Mouse (Mus musculus): ENCODE measurements around the gene Cmtm6. TPM values are rescaled to one million over a fixed set of nuclear protein-coding genes. Genes with fewer than 3 reads are reported as not detected.

Cmtm6 gene
- polyA plus RNA-seq, 1 experiment from 2014 or later: 87.8 TPM

GRCm38 (mm10) chr9:114785432-114786125 lies 54.7 kb downstream of the Cmtm6 start:
- H3K27me3 ChIP-seq (replicated peaks; ENCODE audit: control insufficient read depth, insufficient read depth, low read length): no peaks in the 10 kb centered on the region
- H3K4me3 ChIP-seq (ENCODE audit: low read depth, low read length): no peak overlapping the region
- no peak for TF ChIP-seq CTCF (IDR thresholded peaks at IDR 0.05; ENCODE audit: low read depth)
- WGBS: 24% methylated on average over 16 of the region's 16 CpGs
- H3K4me1 ChIP-seq (replicated peaks; ENCODE audit: control insufficient read depth, insufficient read depth, low read length): no peaks in the 10 kb centered on the region
- no peaks in the 10 kb centered on the region; the same call in 1 of the 2 replicates for H3K36me3 ChIP-seq (ENCODE audit: control insufficient read depth, insufficient read depth)
- H3K9ac ChIP-seq (ENCODE audit: low read depth, low read length): no peak overlapping the region
- H3K4me2 ChIP-seq (replicated peaks; ENCODE audit: low read depth): no peak overlapping the region
- H3K9me3 ChIP-seq (ENCODE audit: control insufficient read depth): no peaks in the 10 kb centered on the region
- no peak overlapping the region for H3K27ac ChIP-seq (ENCODE audit: low read depth, low read length)
- ATAC-seq: no peak

GRCm38 (mm10) chr9:114787134-114787533 lies 56.2 kb downstream of the Cmtm6 start:
- H3K4me2 ChIP-seq (replicated peaks; ENCODE audit: low read depth): no peak overlapping the region
- no peaks in the 10 kb centered on the region; the same call in 1 of the 2 replicates for H3K36me3 ChIP-seq (ENCODE audit: control insufficient read depth, insufficient read depth)
- no peak overlapping the region for H3K9ac ChIP-seq (ENCODE audit: low read depth, low read length)
- no peak overlapping the region for H3K4me3 ChIP-seq (ENCODE audit: low read depth, low read length)
- H3K9me3 ChIP-seq (ENCODE audit: control insufficient read depth): no peaks in the 10 kb centered on the region
- no peaks in the 10 kb centered on the region for H3K27me3 ChIP-seq (replicated peaks; ENCODE audit: control insufficient read depth, insufficient read depth, low read length)
- WGBS: 96% methylated on average over 5 of the region's 5 CpGs
- no peak for ATAC-seq
- TF ChIP-seq CTCF (IDR thresholded peaks at IDR 0.05; ENCODE audit: low read depth): no peak
- H3K27ac ChIP-seq (ENCODE audit: low read depth, low read length): no peak overlapping the region
- no peaks in the 10 kb centered on the region for H3K4me1 ChIP-seq (replicated peaks; ENCODE audit: control insufficient read depth, insufficient read depth, low read length)

- Histone ChIP-seq H3K36me3 (ENCODE audit: control insufficient read depth, insufficient read depth) (no peaks in the 10 kb centered on the region; the same call in 1 of the 2 replicates), H3K4me1 (replicated peaks; ENCODE audit: control insufficient read depth, insufficient read depth, low read length) (no peaks in the 10 kb centered on the region), H3K4me3 (ENCODE audit: low read depth, low read length) (no peak overlapping the region), H3K27ac (ENCODE audit: low read depth, low read length) (no peak overlapping the region), H3K9me3 (ENCODE audit: control insufficient read depth) (no peaks in the 10 kb centered on the region), H3K27me3 (replicated peaks; ENCODE audit: control insufficient read depth, insufficient read depth, low read length) (no peaks in the 10 kb centered on the region), H3K9ac (ENCODE audit: low read depth, low read length) (no peak overlapping the region), H3K4me2 (replicated peaks; ENCODE audit: low read depth) (no peak overlapping the region)
- TF ChIP-seq CTCF (IDR thresholded peaks at IDR 0.05; ENCODE audit: low read depth): no peak
- ATAC-seq: no peak
- 85% methylated on average over 7 of the region's 7 CpGs for WGBS
Measured at GRCm38 (mm10) chr9:114787716-114788115, 56.8 kb downstream of the Cmtm6 start.

GRCm38 (mm10) chr9:114788697-114789096 lies 57.8 kb downstream of the Cmtm6 start:
- no peak for TF ChIP-seq CTCF (IDR thresholded peaks at IDR 0.05; ENCODE audit: low read depth)
- no peak for ATAC-seq
- WGBS: 81% methylated on average over 8 of the region's 8 CpGs

GRCm38 (mm10) chr9:114789557-114789956 lies 58.6 kb downstream of the Cmtm6 start:
- Histone ChIP-seq H3K4me1 (replicated peaks; ENCODE audit: control insufficient read depth, insufficient read depth, low read length) (no peaks in the 10 kb centered on the region), H3K9ac (ENCODE audit: low read depth, low read length) (no peak overlapping the region), H3K4me3 (ENCODE audit: low read depth, low read length) (no peak overlapping the region), H3K27ac (ENCODE audit: low read depth, low read length) (no peak overlapping the region), H3K9me3 (ENCODE audit: control insufficient read depth) (no peaks in the 10 kb centered on the region), H3K27me3 (replicated peaks; ENCODE audit: control insufficient read depth, insufficient read depth, low read length) (no peaks in the 10 kb centered on the region), H3K36me3 (ENCODE audit: control insufficient read depth, insufficient read depth) (no peaks in the 10 kb centered on the region; the same call in 1 of the 2 replicates), H3K4me2 (replicated peaks; ENCODE audit: low read depth) (no peak overlapping the region)
- WGBS: 66% methylated on average over 7 of the region's 7 CpGs
- no peak for TF ChIP-seq CTCF (IDR thresholded peaks at IDR 0.05; ENCODE audit: low read depth)
- ATAC-seq: no peak

More at GRCm38 (mm10) chr9:114788697-114789096, 57.8 kb downstream of the Cmtm6 start:
- Histone ChIP-seq H3K4me1 (replicated peaks; ENCODE audit: control insufficient read depth, insufficient read depth, low read length) (no peaks in the 10 kb centered on the region), H3K9ac (ENCODE audit: low read depth, low read length) (no peak overlapping the region), H3K4me3 (ENCODE audit: low read depth, low read length) (no peak overlapping the region), H3K27me3 (replicated peaks; ENCODE audit: control insufficient read depth, insufficient read depth, low read length) (no peaks in the 10 kb centered on the region), H3K27ac (ENCODE audit: low read depth, low read length) (no peak overlapping the region), H3K36me3 (ENCODE audit: control insufficient read depth, insufficient read depth) (no peaks in the 10 kb centered on the region; the same call in 1 of the 2 replicates), H3K4me2 (replicated peaks; ENCODE audit: low read depth) (no peak overlapping the region), H3K9me3 (ENCODE audit: control insufficient read depth) (no peaks in the 10 kb centered on the region)

GRCm38 (mm10) chr9:114789989-114790388 lies 59.1 kb downstream of the Cmtm6 start:
- Histone ChIP-seq H3K4me3 (ENCODE audit: low read depth, low read length) (no peak overlapping the region), H3K9me3 (ENCODE audit: control insufficient read depth) (no peaks in the 10 kb centered on the region), H3K4me2 (replicated peaks; ENCODE audit: low read depth) (no peak overlapping the region), H3K36me3 (ENCODE audit: control insufficient read depth, insufficient read depth) (no peaks in the 10 kb centered on the region; the same call in 1 of the 2 replicates), H3K27ac (ENCODE audit: low read depth, low read length) (no peak overlapping the region), H3K27me3 (replicated peaks; ENCODE audit: control insufficient read depth, insufficient read depth, low read length) (no peaks in the 10 kb centered on the region), H3K9ac (ENCODE audit: low read depth, low read length) (no peak overlapping the region), H3K4me1 (replicated peaks; ENCODE audit: control insufficient read depth, insufficient read depth, low read length) (no peaks in the 10 kb centered on the region)
- 82% methylated on average over 8 of the region's 8 CpGs for WGBS
- TF ChIP-seq CTCF (IDR thresholded peaks at IDR 0.05; ENCODE audit: low read depth): no peak
- no peak for ATAC-seq
